Mouse (Mus musculus): ENCODE data around the gene Igf2bp1.

DNA sequence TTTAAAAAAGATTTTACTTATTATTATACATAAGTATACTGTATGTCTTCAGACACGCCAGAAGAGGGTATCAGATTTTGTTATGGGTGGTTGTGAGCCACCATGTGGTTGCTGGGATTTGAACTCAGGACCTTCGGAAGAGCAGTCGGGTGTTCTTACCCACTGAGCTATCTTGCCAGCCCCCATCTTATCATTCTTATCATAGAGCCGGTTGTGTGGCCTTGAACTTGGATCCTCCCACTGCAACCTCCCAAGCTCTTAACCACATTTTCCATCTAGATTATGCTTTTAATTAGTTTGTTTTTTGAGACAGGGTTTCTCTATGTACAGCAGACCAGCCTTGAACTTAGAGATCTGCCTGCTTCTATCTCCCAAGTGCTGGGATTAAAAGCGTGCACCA is 31.8 kb upstream of the Igf2bp1 start:
- TF ChIP-seq POLR2A (IDR thresholded peaks at IDR 0.05; ENCODE audit: low read depth, low read length) (no peak), CTCF (IDR thresholded peaks at IDR 0.05; ENCODE audit: borderline replicate concordance, insufficient read depth, low read length) (no peak)
